ENCODE assay signal across 10 mouse cellular contexts in the genomic region with DNA sequence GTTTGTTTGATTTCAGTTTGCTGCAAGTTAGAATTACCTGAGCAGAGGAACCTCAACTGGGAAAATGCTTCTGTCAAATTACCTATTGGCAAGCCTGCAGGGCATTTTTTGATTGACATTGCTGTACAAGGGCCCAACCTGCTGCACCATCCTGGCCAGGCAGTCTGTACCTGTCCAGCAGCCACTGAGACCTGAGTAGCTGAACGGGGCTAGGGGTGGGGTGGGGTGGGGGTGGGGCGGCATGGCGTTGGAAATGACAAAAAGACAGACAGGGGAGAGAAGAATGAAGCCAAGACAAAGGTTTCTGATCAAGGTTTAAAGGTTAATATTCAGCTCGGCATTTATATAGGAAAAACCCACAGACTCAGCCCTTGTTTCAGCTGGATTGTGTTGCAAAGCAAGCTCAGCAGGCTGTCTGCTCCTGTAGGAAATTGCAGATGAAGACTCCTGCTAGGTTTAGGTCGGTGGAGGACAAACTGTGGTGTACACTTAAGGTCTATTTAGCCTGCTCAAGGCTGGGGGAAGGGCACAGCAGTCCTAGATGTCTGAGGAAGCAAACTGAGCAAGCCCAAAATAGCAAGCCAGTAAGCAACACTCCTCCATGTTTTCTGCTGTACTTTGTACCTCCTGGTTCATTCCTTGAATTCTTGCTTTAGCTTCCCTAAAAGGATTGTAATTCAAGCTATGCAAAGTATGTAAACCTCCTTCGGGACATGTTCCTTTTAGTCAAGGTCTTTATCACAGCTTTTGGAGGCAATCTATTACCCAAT.
A peak's percentile ranks its signal among the peaks of the same experiment; 100 is the strongest.
DNase-seq lines count a peak whose midpoint lies in the region; ATAC-seq and TF ChIP-seq lines count a peak whose summit lies in the region.
"Had no signal": no experiment of that assay in that cellular context is flagged by ENCODE, and none has a peak within 500 bp of the region (broad histone marks: within the 10 kb centered on the region; RNA-seq: fewer than 3 reads in every experiment).

No protein-coding gene starts in this region.

- H3K4me2 ChIP-seq in forebrain, embryonic 13.5 days, result no peak overlapping the region
- H3K4me2 ChIP-seq in lung, embryonic 16.5 days (ENCODE audit: low read depth, low read length), result no peak overlapping the region
- H3K4me2 ChIP-seq: hindbrain, embryonic 14.5 days had no signal

- H3K4me1 ChIP-seq in forebrain, embryonic 10.5 days, result peaks cover 9% of the 10 kb centered on the region
- 0 out of 2 replicates have a peak, but pooled peaks cover 3% of the 10 kb centered on the region for H3K4me1 ChIP-seq in forebrain, embryonic 13.5 days
- 0 out of 2 replicates have a peak, but pooled peaks cover 4% of the 10 kb centered on the region for H3K4me1 ChIP-seq in lung, embryonic 16.5 days (replicated peaks; ENCODE audit: control insufficient read depth, insufficient read depth, low read length)
- no peaks in the 10 kb centered on the region for H3K4me1 ChIP-seq in lung, adult 2 months (ENCODE audit: control insufficient read depth, insufficient read depth, low read length)
- H3K4me1 ChIP-seq: megakaryocyte, embryonic 14.5 days had no signal

- H3K9ac ChIP-seq in forebrain, embryonic 13.5 days, result no peak overlapping the region
- H3K9ac ChIP-seq in lung, embryonic 16.5 days (ENCODE audit: low read length), result no peak overlapping the region
- H3K9ac ChIP-seq: hindbrain, embryonic 14.5 days had no signal

- H3K27me3 ChIP-seq in forebrain, embryonic 10.5 days (ENCODE audit: poor library complexity, severe bottlenecking), result no peaks in the 10 kb centered on the region
- no peaks in the 10 kb centered on the region for H3K27me3 ChIP-seq in forebrain, embryonic 13.5 days
- no peaks in the 10 kb centered on the region for H3K27me3 ChIP-seq in lung, embryonic 16.5 days (ENCODE audit: control insufficient read depth, insufficient read depth, low read depth, low read length)
- H3K27me3 ChIP-seq: megakaryocyte, embryonic 14.5 days had no signal

- H3K4me3 ChIP-seq in forebrain, embryonic 10.5 days, result no peak overlapping the region
- no peak overlapping the region for H3K4me3 ChIP-seq in forebrain, embryonic 13.5 days
- no peak overlapping the region for H3K4me3 ChIP-seq in lung, embryonic 16.5 days (ENCODE audit: low read length)
- no peak overlapping the region for H3K4me3 ChIP-seq in lung, adult 2 months (replicated peaks; ENCODE audit: extremely low read depth, low read depth, low read length)
- H3K4me3 ChIP-seq: megakaryocyte, embryonic 14.5 days had no signal

- H3K9me3 ChIP-seq in forebrain, embryonic 10.5 days, result no peaks in the 10 kb centered on the region
- no peaks in the 10 kb centered on the region for H3K9me3 ChIP-seq in forebrain, embryonic 13.5 days (replicated peaks)
- H3K9me3 ChIP-seq in lung, embryonic 16.5 days (ENCODE audit: control insufficient read depth, low read length), result no peaks in the 10 kb centered on the region

- DNase-seq in forebrain, embryonic 10.5 days (ENCODE audit: extremely low spot score, low spot score), result no peak
- no peak for DNase-seq in lung, adult 2 months
- DNase-seq in kidney, adult 8-10 months, result peak; percentile 43 to 46
- DNase-seq in lung, postnatal 36 days, result peak; percentile 8
- DNase-seq in urinary bladder, adult 2 months (ENCODE audit: low spot score), result no peak
- no peak for DNase-seq in cerebellum, postnatal 25 days

- no peak for ATAC-seq in forebrain, embryonic 13.5 days
- ATAC-seq in lung, embryonic 16.5 days (ENCODE audit: low read depth), result 0 out of 2 replicates have a peak, but pooled peaks have one; percentile 26

- WGBS in forebrain, embryonic 10.5 days, result 18% methylated on average over 6 of the region's 6 CpGs
- WGBS in forebrain, embryonic 13.5 days, result 17% methylated on average over 6 of the region's 6 CpGs
- 13% methylated on average over 6 of the region's 6 CpGs for WGBS in lung, embryonic 16.5 days
- WGBS in lung, adult 2 months, result 31% methylated on average over 6 of the region's 6 CpGs

- no peak for TF ChIP-seq CTCF in lung, adult 2 months (IDR thresholded peaks at IDR 0.05; ENCODE audit: insufficient read depth, low read length)

- no peak for TF ChIP-seq POLR2A in lung, adult 2 months (IDR thresholded peaks at IDR 0.05; ENCODE audit: borderline replicate concordance, extremely low read depth, low read depth, low read length)

- H3K36me3 ChIP-seq in forebrain, embryonic 10.5 days (replicated peaks), result no peaks in the 10 kb centered on the region
- H3K36me3 ChIP-seq in forebrain, embryonic 13.5 days (ENCODE audit: poor library complexity, severe bottlenecking), result no peaks in the 10 kb centered on the region
- no peaks in the 10 kb centered on the region for H3K36me3 ChIP-seq in lung, embryonic 16.5 days (ENCODE audit: control insufficient read depth, insufficient read depth, low read length)

- peak overlapping the region; percentile 63 for H3K27ac ChIP-seq in forebrain, embryonic 10.5 days
- H3K27ac ChIP-seq in forebrain, embryonic 13.5 days, result no peak overlapping the region
- no peak overlapping the region for H3K27ac ChIP-seq in lung, embryonic 16.5 days (ENCODE audit: low read length)
- H3K27ac ChIP-seq: hindbrain, embryonic 14.5 days had no signal

Comparison
In these comparisons a context has a peak if more than half of its experiments do, and no peak if none do; other contexts are left out.
1. DNase-seq: peak in kidney, adult 8-10 months (2 of 2) and lung, postnatal 36 days (single experiment); none in forebrain, embryonic 10.5 days (single experiment), lung, adult 2 months (single experiment), urinary bladder, adult 2 months (single experiment) and cerebellum, postnatal 25 days (0 of 2).